Mouse (Mus musculus): ENCODE results near the gene Evi2b.

Evi2b gene

DNA sequence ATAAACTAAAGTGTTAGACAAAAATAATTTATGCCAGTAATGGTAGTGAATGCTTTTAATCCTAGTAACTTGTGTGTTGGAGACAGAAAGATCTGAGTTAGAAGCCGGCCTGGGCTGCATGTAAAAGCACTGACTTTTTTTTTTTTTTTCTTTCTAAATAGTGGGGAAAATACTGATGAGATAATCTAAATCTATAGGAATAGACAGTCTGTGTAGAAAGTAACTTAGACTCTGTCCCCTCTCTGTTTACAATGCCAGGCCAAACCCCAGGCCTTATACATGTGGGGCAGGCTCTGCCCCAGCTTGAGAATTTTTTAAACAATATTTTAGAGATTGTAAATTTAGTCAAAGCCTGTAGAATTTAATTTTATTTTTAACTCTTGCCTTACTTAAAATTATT is 618 bp downstream of the Evi2b start:
- no peak for DNase-seq (ENCODE audit: low spot score in 2 of 2)

DNA sequence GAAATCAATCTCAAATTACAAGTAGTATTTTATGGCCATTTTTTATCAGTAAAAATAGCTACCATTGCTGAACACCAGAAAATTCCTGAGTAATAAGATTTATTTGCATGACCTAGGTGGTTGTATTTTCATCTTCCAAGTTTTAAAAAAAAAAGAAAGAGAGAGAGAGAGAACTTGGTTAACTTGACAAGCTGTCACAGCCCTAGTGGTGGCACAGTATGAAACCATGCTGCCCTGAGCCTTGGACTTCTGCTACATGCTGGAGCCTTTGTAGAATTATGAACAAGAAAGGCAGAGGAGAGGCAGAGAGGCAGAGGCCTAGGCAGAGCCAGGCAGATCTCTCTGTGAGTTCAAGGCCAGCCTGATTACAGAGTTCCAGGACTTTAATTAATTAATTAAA is 1.6 kb downstream of the Evi2b start:
- DNase-seq (ENCODE audit: low spot score in 2 of 2): no peak

DNA sequence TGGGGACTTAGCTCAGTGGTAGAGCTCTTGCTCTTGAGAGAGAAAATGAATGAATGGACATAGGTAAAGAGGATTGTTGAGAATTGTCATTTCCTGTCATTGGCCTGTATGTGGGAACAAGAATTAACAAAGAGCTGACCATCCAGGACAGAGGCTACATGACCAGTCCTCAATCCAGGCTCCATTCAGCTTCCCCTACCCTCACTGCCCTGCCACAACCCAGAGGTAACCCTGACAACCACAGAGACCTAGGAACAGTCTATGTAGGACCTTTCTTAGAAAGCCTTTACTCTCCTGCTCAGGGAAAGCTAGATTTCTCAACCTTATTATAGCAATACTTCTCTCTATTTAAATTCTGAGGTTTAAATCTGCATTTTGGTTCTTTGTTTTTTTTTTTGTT is 2.8 kb downstream of the Evi2b start:
- no peak for DNase-seq (ENCODE audit: low spot score in 2 of 2)

DNA sequence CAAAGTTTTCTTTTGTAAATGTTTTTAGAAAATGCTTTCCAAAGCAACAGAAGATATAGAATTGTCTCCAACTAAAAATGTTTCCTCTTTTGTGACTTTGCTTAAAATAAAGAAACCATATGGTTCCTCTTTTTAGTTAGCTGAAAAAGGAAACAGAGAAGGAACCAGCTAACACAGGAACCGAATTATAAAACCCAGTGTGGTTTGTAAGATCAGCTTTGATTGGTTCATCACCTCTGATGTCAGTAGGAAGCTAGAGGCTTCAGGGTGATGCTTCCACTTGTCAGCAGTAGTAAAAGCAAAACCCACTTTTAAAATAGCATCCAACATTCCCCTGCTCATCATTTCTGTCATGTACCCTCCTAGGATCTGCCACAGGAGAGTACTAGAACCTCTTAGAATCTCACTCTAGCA is 3.7 kb downstream of the Evi2b start:
- no peak for DNase-seq (ENCODE audit: low spot score in 2 of 2)

DNA sequence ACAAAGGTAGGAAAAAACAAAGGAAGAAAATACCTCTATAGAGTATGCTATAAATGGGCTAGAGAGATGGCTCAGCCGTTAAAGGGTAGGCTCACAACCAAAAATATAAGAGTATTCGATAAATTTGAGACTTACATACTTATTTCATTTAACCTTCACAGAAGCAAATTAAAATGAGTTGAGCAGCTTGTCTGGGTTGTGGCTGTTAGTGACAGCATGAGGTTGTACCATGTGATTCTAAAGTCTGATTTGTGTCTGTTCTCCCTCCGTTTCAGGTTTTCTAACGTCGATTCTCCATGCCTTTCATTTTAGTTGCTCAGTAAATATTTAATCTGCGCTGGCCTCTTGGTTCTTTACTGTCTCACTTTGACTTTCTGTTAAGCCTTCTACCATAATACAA is 4.3 kb downstream of the Evi2b start:
- DNase-seq (ENCODE audit: low spot score in 2 of 2): no peak

DNA sequence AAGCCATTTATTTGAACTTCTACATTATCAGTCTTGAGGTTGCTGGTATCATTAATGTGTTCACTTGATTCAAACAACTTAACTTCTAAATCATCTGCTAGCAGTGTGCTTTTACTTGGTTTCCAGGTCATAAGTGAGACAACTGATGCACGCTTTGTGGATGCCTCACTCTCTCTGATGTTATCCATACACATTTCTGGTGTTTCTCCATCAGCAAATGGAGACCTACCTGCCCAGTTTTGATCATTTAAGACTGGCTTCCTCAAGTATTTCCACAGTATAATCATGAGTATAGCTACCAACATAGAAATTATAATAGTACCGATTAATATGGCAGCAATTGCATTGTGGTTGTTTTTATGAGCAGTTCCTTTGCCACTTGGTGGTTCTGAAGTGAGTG is 7.8 kb downstream of the Evi2b start:
- no peak for DNase-seq (ENCODE audit: low spot score in 2 of 2)

DNA sequence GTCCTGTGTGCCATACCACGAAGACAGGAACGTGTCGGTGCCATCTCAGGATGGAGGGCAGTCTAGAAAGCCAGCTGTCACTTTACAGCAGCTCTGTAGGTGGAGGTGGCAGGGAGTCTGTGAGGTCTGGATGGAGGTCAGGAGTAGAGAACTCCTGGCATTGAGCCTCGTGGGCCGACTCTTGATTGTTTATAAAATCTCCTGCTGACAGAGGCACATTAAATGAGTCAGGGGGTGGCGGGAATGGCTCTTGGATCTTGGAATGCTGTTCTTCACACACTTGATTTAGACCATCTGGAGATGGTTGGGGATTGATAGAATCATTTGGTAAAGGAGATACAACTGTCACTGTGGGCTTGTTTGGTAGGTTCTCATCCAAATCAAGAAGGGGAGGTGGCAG is 8.2 kb downstream of the Evi2b start:
- no peak for DNase-seq (ENCODE audit: low spot score in 2 of 2)

DNA sequence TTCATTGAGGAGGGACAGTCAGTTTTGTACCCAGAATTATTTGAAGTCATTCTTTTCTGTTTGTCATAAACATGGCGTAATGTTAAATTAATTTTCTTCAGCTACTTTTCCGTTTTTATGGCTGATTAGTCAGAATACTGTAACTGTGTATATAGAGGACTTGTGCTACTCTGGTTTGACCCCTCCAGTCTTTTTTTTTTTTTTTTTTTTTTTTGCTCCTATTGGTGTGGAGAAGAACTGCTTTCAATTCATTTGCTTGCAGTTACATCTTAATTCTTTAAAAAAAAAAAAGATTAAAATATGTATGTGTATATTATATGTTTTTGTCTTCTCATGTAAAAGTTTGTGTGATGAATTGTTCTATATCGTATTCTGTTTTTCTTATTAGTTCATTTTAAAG is 11.6 kb downstream of the Evi2b start:
- DNase-seq (ENCODE audit: low spot score in 2 of 2): no peak

DNA sequence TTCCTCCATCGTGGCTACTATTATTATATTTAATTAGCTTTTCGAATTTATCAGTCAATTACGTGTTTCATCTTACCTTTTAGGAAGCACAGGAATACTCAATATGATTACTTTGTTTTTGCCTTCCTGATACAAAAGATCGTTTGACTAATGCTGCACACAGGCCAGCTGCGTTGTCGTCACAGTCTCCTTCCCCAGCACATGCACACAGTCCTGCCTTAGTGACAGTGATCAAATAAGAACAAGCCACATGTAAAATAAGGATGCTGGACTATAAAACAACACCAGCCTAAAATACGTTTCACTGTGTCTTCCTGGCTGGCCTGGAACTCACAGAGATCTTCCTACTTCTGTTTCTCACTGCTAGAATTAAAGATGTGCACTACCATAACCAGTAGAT is 19.1 kb downstream of the Evi2b start:
- DNase-seq (ENCODE audit: low spot score in 2 of 2): no peak

DNA sequence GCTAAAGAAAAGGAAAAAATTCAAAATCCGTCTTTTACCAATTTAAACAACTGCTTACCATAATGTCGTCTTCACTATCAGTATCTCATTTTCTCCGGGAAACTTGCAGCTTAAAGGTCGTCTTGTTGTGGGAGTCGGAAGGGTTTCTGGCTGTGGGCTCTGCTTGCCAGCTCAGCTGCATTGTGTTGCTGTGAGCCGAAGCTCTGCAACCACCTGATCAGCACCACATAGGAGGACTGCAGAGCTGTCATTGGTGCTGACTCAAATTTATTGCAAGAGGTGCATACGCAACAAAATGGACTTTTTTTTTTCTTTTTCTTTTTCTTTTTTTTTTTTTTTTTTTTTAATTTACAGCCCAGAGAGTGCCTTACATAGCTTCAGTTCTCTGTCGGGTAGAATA is 19.7 kb downstream of the Evi2b start, which contains the start of gene Omg:
Omg (minus strand) TSS at position 240 of the 400 bp plus-strand sequence.
- DNase-seq (ENCODE audit: low spot score in 2 of 2): no peak

DNA sequence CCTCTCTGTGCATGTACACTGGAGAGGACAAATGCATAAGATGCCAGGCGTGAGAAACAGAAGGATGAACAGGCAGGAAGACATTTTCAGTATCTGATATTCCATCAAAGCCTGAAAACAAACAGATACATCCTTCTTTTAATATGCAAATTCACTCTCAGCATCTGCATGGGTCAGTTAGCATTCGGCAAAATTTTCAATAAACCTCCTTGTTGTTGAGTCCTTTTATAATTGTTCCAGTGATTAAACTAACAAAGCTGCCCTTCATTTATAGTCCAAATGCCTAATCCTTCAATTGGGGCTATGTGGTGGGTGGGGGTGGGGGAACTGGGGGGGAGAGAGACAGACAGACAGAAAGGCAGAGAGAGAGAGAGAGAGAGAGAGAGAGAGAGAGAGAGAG is 20.6 kb downstream of the Evi2b start:
- DNase-seq (ENCODE audit: low spot score in 2 of 2): no peak

DNA sequence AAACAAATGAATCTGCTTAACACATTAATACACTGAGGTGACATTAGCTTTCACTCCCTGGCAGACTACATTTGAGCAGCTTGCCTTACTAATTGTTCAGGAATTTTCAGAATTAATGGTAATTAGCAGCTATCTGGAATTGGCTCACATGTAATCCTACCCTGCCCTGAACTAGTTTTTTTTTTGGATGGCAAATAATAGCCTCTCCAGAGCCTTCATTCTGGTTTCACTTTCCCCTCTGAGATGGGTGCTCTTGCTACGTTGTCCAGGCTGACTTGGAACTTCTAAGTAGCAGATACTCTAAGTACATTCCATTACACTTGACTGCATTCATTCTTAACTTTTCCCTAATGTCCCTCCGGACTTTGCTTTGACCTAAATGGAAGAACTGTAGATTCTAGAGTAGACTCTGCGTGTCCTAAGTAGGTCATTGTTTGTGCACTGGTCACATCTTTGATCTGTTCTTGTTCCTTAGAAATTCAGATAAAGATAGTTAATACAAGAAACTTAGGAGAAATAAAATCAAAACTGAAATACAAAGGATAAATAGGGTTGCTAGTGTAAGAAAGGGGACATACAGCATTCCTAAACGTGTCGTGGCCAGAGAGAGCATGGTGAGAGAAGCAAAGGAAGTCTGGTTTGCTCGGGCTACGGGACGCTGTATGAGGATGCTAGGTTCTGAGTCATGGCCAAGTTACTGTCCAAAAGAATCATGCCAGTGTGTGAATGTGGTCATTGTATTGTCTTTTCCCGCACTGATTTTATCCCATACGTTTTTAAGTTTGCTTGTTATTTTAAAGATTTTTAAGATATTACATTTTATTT is 28.4 kb downstream of the Evi2b start:
- DNase-seq (ENCODE audit: low spot score in 2 of 2): no peak

DNA sequence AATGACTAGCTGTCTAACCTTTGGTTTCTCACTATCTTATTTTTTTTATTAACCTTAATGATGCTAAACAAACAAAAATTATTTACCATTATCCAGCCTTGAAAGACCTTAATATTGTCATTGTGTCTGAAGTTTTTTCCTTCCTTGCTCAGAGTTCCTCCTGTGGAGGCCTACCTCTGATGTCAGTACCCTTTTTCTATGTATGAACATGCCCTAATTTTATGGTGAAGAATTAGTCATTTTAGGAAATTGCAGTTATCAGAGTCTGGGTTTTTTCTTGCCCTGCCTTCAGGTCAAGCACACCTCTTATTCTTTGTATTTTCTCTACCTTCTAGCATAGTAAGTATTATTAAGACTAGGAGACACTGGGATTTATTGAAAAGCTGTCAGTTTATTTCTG is 38.8 kb downstream of the Evi2b start:
- DNase-seq (ENCODE audit: low spot score in 2 of 2): no peak

DNA sequence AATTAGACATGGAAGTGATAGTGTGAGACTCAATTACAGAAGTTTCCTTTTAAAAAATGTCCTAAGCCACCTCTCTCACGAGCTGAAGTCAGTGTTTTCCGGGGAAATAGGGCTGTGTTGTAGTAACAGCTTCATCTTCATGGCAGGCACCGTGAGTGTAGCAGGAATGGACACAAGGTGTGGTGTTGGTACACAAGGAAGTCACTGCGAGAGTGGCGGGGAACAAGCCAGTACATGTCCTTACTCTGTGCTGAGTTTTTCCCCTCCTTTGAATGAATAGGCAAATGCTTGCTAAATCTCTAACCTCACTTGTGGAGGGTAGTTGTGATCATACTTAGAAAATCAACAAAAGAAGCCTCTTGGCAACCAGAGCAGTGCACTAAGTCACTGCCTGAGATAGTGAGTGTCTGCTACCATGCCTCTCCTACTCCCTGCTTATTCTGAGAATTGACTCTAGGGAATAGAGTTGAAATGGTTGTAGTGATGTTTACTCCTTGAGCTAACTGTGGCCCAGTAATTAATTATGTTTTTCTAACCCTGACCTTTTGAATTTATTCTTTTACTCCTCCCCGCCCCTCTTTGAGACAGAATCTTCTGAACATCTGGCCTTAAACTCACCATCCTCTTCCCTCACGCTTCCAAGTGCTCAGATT is 39.6 kb downstream of the Evi2b start:
- DNase-seq (ENCODE audit: low spot score in 2 of 2): no peak

DNA sequence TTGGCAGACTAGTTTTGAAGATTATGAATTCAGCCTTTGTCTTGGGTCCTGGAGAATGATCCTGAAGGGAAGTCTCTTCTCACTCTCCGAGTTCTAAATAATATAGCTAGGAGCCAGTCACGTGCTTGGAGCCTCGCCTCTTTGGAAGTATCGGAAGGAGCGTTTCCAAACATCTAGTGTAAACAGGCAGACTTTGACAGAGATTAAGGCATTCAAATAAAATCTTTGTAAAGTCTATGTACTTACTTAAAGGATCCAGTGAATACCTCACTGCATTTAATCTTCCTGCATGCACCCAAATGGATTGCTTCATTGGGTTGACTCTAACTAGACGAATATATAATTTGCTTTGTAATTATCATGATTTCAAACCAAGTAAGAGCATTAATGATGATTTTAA is 40.2 kb downstream of the Evi2b start:
- no peak for DNase-seq (ENCODE audit: low spot score in 2 of 2)

DNA sequence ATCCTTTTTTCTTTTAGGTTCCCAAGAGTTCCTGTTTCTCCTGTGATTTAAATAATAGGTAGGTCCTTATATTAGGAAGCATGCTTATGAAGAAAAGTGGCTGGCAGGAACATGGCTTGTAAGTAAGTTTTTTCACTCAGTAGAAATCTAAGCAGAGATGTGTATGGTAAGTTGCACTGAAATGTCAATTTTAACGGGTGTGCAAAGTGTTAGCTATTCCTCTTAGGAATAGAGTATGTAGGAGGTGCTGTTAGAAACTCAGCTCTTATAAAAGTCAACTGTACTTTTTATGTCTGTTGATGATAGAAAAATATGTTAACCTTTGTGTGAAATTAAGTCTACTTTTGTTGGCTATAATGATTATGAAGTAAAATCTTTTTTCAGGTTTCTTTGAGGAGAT is 55.5 kb downstream of the Evi2b start:
- no peak for DNase-seq (ENCODE audit: low spot score in 2 of 2)
